Mouse (Mus musculus): ENCODE data around the gene Tec.

GRCm38 (mm10) chr5:72897998-72898397 is 29.7 kb upstream of the Tec start:
- no peak for TF ChIP-seq EP300 (optimal IDR thresholded peaks at IDR 0.05)
- no peak for TF ChIP-seq CTCF (IDR thresholded peaks at IDR 0.05; ENCODE audit: low read depth)

Data from stomach, postnatal 0 days (tissue).